Mouse (Mus musculus): Measurements from ENCODE around the gene Zbtb32.
A peak's percentile ranks its signal among the peaks of the same experiment; 100 is the strongest.

Zbtb32 gene

DNA sequence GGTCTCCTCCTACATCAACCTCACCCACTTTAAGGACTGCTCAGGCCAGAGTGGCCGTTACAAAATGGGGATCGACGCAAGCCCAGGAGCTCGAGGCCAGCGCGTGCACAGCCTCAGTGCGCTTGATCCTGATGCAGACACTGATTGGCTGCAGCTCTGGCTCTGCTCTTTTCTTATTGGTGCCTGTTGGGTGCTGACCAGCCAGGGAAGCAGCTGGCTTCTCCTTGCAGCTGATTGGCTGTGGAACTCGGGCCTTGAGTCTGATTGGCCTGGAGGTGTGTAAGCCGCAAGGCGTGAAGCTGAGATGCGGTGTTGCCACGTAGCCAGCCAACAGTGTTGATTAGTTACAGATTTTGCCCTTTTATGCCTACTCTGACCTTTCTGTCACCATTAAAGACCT lies at the start of gene Zbtb32:
Gene Zbtb32, minus strand, starts transcription at position 124 of the 400 bp plus-strand sequence.
- DNase-seq, result no peak

DNA sequence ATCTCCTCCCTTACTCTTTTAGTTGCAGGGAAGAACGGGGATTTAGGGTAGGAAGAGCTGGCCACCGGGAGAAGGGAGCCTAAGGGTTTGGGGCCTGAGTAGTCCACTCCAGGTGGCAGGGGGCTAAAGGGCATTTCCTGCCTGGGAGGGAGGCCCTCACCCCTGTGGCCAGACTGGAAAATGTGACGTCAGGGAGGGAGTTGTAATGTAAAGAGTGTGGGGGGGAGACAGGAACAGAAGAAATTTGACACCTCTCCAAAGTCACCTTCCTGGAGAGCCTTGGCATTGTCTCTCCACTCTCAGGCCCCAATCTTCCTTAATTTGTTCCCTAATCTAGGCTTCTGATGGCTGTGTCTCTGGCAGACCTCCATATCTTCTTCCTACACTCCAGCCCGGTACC lies 40.4 kb upstream of the Zbtb32 start:
- DNase-seq, result no peak

GRCm38 (mm10) chr7:30636395-30636794 lies 37.7 kb upstream of the Zbtb32 start:
- no peak for DNase-seq

DNA sequence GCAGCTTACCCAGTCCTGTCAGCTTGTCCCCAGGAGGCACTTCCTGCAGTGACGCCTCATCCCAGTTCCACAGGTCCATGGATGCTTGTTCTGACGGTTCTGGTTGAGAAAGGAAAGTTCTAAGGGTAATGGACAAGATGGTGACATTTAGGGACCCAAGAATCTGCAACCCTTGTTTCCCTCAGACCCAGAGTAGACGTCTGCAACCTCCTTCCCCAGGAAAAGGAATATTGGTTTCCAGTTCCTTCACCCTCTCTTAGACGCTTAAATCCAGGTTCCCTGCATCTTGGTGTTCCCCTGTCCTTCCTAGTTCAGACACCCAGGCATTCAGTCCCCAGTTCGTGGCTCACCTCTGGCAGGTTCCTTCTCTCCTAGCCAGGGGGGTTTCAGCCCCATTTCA lies 37.0 kb upstream of the Zbtb32 start, which contains the start of gene Etv2:
Gene Etv2, minus strand, starts transcription at position 101 of the 400 bp plus-strand sequence.
- no peak for DNase-seq

DNA sequence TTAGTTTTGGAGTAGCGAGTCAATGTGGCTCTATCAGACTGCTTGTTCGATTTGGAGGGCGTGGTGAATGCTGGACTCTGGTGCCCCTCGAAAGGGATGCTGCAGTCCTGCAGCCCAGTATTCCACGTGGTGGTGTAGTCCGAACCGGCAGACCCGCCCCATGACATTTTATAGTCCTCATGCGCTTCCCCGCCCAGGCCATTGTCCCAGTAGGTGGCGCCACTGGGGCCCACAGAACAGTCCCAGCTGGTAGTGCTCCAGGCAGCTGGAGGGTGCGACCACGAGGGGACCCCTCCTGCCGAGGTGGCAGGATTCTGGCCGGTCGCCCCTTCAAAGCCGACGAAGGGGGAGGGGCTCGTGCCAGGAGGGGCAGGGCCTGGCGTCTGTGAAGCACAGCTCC lies 35.9 kb upstream of the Zbtb32 start:
- peak; percentile 20 to 23 for DNase-seq

GRCm38 (mm10) chr7:30633762-30634412 lies 35.2 kb upstream of the Zbtb32 start:
- DNase-seq, result no peak

DNA sequence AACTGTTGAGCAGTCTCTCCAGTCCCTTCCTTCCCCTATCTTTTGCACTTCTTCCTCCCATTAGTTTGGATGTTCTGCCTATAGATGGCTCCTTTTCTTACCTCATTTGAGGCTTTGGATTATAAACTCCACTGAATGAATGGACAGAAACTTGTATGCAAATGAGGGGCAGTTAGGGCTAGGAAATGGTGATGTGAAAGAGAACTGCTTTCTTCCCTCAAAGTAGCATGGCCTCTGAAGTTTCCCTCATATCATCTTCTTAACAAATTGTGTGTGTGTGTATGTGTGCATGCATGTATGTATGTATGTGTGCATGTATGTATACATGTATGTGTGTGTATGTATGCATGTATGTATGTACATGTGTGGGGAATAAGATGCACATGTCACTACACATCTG lies 30.3 kb upstream of the Zbtb32 start:
- no peak for DNase-seq

GRCm38 (mm10) chr7:30626647-30627046 lies 27.9 kb upstream of the Zbtb32 start:
- DNase-seq, result no peak

GRCm38 (mm10) chr7:30625530-30626384 lies 27.0 kb upstream of the Zbtb32 start, which contains the start of gene Cox6b1:
TSS of gene Cox6b1 (minus strand) at chr7:30626151.
- peak; percentile 75 to 78 for DNase-seq

DNA sequence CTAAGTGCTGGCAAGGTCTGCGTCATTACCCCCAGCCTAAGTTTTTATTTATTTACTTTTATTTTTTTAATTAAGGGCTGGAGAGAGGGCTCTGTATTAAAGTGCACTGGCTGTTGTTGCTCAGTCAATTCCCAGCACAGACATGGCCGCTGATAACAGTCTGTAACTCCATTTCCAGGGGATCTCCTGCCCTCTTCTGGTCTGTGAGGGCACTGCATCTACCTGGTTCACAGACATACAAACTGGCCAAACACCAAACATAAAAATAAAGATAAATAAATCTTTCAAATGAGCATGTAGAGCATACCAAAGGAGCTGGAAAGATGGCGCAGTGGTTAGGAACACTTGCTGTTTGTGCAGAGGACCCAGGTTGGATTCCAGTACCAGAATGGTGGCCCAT lies 20.5 kb upstream of the Zbtb32 start:
- DNase-seq, result no peak

GRCm38 (mm10) chr7:30618658-30619057 lies 19.9 kb upstream of the Zbtb32 start:
- no peak for DNase-seq

GRCm38 (mm10) chr7:30615049-30615760 lies 16.5 kb upstream of the Zbtb32 start:
- DNase-seq, result no peak

DNA sequence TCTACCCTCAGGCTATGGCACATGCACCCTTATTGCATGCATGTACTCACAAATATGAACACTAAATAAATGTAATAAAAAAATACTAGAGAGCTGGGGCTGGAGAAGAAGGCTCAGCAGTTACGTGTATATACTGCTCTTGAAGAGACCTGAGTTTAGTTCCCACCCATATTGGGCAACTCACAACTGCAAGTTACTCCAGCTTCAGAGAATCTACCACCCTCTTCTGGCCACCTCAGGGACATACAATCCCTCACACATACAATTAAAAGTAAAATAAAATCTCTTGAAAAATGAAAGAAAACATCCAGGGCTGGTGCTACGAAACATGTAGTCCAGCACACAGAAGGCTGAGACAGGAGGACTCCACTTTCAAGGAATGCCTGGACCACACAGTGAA lies 15.7 kb upstream of the Zbtb32 start:
- DNase-seq, result no peak

DNA sequence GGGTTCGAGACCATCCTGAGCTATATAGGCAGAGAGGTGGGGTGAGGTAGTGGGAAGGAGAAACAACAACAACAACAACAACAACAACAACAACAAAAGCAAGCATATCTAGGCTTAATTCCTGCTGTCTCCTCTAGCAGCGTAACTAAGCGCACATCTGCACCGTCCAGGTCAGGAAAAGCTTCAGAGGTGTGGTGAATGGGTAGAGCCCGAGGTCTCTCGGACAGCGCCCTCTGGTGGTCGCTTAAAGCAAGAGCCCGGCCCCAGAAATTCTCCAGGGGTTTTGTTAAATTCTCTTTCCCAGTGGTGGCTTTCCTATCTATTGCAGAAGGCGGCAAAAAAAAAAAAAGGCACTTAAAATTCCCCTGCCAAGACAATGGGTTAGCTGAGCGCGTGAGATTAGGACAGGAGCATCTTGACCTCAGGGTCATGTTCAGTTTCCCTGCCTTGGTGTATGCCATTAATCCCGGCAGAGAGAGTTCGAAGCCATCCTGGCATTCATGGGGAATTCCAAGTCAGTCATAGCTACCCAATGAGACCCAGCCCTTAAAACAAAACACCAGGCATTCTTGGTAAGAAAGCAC lies 14.9 kb upstream of the Zbtb32 start:
- peak in 1 of 2 experiments; percentile 31 for DNase-seq

DNA sequence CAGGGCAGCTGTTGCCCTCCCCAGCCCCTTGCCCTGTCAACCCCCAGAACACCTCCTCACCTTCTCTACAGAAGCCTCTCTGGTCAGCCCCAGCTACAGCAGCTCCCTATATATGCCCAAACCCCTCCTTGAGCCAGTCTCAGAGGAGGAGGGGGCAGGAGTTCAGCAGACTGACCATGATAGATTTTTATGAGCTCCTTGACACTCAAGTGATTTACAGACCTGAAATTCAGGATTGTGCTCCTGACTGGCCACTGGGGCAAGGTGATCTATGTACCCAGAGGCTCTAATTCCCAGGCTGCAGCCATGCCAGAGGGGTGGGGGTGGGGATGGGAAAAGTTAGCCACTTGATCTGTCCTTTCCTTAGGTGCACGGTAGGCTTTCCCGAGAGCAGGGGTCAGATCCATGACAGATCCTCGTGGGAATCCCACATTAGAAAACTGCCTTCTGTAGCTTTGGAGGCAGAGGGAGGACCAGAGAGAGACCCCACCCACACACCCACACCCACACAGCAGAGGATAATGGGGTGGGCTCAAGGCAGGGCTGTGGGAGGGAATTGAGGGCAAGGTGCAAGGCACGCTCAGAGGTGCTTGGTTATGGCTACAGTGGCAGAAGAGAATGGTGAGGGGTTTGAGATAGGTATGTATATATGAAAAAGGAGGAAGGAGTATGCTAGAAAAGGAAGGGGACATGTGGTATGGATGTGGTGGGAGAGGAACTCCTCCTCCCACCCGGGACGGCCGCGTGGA lies 14.1 kb upstream of the Zbtb32 start, which contains the start of gene Upk1a:
Gene Upk1a, minus strand, starts transcription at position 194 of the 749 bp plus-strand sequence.
- DNase-seq, result no peak

- DNase-seq, result no peak
Measured at GRCm38 (mm10) chr7:30610043-30610442, 11.3 kb upstream of the Zbtb32 start.

GRCm38 (mm10) chr7:30608476-30608875 lies 9.8 kb upstream of the Zbtb32 start:
- no peak for DNase-seq

- peak; percentile 35 to 36 for DNase-seq
Measured at GRCm38 (mm10) chr7:30607706-30608309, 9.1 kb upstream of the Zbtb32 start.

DNA sequence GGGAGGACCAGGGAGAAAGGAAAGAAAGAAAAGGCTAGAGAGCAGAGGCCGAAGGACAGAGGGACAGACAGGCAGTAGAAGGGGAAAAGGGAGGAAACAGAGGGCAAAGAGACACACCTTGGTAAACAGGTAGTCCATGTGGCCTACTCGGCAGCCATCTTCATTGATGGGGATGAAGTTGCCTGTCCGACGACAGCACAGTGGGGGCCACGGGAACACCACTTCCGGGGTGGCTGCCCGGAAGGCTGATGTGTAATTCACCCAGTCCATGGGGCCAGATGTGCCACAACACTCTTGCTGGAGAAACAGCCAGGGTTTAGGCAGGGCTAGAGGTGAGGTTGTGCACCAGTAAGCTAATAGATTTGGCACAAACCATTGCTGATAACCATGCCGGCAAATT lies 6.2 kb upstream of the Zbtb32 start:
- no peak for DNase-seq

GRCm38 (mm10) chr7:30604424-30604823 lies 5.7 kb upstream of the Zbtb32 start:
- DNase-seq, result no peak

DNA sequence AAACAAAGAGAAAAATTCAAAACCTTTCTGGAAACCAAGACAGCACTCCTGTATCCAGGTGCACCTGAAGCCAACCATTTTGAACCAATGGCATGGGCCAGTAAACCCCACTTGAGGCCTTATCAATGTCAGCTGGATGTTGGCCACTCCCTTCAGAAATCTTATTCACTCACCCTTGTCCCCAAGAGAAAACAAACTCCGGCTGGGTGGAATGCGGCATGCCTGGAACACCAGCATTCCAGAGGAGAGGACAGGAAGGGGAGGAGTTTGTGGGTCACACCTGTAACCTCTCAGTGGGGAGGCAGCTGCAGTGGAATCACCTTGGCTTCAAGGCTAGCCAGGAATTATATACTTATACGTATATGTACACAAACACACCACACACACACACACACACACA lies 3.9 kb upstream of the Zbtb32 start:
- no peak for DNase-seq

GRCm38 (mm10) chr7:30600651-30601050 lies 1.9 kb upstream of the Zbtb32 start:
- DNase-seq, result no peak
